Mouse (Mus musculus): ENCODE measurements around the gene Fxr1. TPM values are rescaled to one million over a fixed set of nuclear protein-coding genes. Genes with fewer than 3 reads are reported as not detected.
"Not testable (repeated sequence)": the region's sequence is repeated elsewhere in the genome, so short reads cannot be mapped to it uniquely, and the experiment has no call there.

Fxr1 gene
- total RNA-seq, 1 experiment from 2014 or later, result 169 TPM

DNA sequence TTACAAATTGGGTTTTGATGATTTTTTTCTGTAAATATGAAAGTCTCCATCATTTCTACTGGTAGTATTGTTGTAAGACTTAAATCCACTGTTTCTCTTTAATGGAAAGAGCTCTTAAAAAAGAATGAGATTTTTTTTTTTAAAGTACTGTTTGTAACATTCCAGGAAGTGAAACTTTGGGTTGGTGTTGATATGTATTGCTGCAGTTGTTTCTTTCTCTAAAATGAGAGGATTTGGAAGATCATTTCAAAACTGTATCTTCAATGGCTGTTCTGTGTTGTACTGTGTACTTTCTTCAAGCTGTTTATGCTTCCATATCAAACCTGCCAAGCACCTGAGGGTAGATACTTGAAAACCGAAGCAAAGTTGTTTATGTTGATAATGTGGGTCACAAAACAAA lies 15.1 kb downstream of the Fxr1 start:
- ATAC-seq (ENCODE audit: extremely low read depth, insufficient number of reproducible peaks, low FRiP score, poor library complexity, severe bottlenecking), result no peak

DNA sequence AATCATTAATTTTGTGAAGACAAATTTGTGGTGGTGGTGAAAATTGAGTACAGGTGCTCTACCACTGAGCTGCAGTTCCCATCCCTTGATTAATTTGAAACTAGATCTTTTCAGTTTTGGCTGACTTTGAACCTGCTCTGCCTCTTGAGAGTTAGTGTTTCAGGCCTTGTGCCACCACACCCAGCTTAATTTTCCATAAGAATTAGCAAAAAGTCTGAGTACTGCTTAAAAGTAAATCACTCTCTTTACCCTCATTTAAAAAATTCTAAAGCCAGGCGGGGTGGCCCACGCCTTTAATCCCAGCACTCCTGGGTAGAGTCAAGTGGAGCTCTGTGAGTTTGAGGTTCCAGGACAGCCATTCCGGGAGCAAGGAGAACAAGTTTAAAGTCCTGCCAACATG lies 16.0 kb downstream of the Fxr1 start:
- ATAC-seq (ENCODE audit: extremely low read depth, insufficient number of reproducible peaks, low FRiP score, poor library complexity, severe bottlenecking), result no peak

DNA sequence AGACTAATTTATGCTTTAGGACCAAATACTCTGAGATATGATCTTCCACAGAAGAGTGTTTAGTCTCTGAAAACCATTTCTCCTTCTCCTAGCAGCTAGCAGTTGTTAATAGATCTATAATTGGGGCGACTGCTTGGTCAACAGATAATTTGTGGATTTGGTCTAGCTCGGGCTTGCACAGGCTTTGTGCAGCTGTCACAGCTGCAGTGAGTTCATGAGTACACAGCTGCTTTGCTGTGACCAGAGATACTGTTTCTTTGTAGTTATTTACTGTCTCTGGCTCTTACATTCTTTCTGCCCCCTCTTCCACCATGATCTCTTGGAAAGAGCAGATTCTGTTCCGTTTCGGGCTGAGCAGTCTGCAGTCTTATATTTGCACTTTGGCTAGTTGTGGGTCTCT lies 22.2 kb downstream of the Fxr1 start:
- ATAC-seq (ENCODE audit: extremely low read depth, insufficient number of reproducible peaks, low FRiP score, poor library complexity, severe bottlenecking), result no peak

DNA sequence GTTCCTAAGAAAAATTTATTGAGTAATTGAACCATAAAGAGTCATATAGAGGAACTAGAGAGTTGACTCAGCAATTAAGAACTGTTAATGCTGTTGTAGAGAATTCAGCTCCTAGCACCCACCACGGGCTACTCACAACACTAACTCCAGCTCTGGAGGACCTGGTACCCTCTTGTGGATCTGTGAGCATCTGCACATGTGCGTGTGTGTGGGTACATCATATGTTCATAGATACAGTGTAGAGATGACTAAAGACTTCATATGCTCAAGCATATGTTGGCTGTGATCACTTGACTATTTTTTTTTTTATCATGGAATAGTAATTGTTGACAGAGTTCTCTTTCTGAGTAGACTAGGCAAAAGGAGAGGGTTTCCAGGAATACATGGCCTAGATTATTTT lies 42.6 kb downstream of the Fxr1 start:
- ATAC-seq (ENCODE audit: extremely low read depth, insufficient number of reproducible peaks, low FRiP score, poor library complexity, severe bottlenecking), result no peak

DNA sequence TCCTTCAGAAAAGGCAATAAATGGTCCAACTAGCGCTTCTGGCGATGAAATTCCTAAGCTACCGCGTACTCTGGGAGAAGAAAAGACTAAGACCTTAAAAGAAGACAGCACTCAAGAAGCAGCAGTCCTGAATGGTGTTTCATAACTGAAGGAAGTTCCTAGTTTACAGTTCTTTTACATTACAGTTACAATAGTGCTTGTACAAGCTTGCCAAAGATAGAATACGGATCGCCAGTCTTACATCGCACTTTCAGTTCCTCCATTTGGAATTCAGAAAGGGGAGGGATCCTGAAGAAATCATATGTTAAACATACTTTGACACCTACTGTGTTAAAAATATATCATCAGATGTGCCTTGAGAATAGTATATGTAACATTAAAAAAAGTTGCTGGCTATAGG lies 49.2 kb downstream of the Fxr1 start:
- ATAC-seq (ENCODE audit: extremely low read depth, insufficient number of reproducible peaks, low FRiP score, poor library complexity, severe bottlenecking), result not testable (repeated sequence)

DNA sequence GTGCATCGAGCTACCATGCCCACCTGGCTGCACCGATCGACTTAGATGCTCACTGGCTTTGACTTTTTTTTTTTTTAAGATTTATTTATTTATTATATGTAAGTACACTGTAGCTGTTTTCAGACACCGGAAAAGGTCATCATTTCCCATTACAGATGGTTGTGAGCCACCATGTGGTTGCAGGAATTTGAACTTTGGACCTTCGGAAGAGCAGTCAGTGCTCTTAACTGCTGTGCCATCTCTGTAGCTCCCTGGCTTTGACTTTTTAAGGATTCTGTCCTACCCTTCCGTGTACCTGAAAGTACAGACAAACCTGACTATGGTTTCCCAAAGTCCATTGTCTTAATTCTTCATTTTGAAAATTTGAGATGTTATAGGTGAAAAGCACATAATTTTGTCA lies 53.0 kb downstream of the Fxr1 start:
- ATAC-seq (ENCODE audit: extremely low read depth, insufficient number of reproducible peaks, low FRiP score, poor library complexity, severe bottlenecking), result no peak

DNA sequence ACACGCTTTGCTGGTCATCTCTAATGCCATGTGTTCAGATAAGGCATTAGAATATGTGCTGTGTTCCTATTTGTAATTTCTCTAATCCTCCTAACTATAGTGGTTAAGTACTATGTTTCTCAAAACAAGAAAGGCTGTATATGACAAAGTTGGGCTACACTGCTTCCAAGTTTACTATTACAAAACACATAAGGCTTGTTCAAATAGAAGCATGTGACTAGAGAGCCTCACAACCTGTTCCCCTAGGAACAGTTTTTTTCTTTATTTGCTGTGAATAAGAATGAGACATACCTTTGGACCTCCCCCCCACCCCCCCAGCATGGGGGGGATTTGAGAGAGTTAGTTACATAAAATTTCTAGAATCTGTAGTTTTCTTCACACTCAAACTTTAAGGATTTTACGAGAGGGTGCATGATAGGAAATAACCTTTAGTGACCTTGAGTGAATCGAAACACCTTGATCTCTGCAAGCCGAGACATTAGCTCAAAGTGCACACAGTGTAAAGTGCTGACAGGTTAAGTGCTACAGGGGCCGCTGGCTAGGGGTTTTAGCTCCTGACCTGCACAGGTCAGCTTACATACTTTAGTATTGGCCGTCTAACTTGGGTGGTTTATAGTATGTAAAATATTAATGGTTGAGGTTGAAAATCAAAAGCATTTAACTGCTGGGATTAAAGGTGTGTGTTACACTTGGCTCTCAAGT lies 56.5 kb downstream of the Fxr1 start:
- no peak for ATAC-seq (ENCODE audit: extremely low read depth, insufficient number of reproducible peaks, low FRiP score, poor library complexity, severe bottlenecking)

DNA sequence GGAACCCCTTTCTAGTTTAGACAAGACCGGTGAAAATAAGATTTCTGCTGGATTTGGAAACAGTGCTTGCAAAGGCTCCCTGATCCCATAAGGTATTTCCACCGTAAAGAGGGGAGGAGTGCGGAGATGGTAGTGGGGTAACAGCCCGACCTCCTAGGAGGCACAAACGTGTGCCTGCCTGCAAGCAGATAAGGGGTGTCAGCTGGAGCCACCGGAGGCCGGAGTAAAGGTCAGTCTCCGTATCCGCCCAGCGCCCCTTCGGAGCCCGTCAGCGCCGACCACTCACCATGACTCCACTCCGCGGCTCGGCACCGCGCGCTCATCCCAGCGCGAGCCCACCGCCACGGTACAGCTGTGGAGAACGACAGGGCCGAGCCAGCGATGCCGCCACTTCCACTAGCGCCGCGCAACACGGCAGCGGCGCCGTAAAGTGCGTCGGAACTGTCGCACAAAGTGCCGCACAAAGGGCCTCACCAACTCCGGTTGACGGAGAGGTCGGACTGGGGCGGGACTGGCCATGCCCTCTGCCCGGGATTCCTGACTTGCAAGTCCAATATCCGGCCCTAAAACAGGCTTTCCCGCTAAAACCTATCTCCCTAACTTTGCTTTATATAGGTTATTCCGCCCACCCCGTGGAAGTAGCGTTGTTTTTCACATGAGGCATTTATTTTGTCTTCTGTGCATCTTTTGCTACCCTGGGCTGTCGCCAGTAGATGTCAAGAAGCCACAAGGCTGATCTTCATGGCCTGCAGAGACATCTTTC lies 61.3 kb downstream of the Fxr1 start, which contains the start of gene Dnajc19:
Gene Dnajc19, minus strand, starts transcription at position 422 of the 763 bp plus-strand sequence.
- peak; percentile 93 for ATAC-seq (ENCODE audit: extremely low read depth, insufficient number of reproducible peaks, low FRiP score, poor library complexity, severe bottlenecking)

DNA sequence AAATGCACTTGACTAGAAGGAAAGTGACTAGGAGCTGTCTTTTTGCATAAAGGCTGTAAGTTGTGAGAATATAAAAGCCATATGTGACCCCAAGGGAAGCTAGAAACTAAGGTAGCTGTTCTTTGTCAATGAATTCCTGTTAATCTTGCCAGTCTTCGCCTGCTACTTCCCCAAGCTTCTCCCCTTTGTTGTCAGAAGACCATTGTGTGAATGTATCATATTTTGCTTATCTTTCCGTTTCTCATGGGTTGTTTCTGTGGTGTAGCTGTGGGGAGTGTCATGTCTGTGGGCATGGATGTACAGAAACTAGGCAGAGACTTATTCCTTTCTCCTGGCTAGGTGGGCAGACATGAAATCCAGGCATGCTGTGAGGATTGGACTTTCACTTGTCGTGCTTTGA lies 62.2 kb downstream of the Fxr1 start:
- ATAC-seq (ENCODE audit: extremely low read depth, insufficient number of reproducible peaks, low FRiP score, poor library complexity, severe bottlenecking), result no peak

DNA sequence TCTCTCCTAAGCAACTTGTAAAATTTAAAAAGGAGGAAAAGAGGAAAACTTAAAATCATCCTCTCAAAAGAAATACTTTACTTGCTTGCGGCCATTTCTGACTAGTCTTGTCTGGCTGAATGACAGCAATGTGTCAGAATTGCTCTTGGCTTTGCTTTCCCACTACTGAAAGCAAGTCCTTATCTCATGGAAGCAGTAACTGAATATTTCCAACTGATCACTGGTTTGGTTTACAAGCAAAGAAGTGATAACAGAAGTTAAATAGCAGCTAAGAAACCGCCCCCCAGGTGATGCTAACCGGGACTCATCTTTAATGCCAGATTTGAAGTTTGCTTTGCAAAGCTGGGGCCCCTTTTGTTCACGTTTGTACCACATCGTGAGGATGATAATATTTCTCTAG lies 63.9 kb downstream of the Fxr1 start:
- no peak for ATAC-seq (ENCODE audit: extremely low read depth, insufficient number of reproducible peaks, low FRiP score, poor library complexity, severe bottlenecking)

DNA sequence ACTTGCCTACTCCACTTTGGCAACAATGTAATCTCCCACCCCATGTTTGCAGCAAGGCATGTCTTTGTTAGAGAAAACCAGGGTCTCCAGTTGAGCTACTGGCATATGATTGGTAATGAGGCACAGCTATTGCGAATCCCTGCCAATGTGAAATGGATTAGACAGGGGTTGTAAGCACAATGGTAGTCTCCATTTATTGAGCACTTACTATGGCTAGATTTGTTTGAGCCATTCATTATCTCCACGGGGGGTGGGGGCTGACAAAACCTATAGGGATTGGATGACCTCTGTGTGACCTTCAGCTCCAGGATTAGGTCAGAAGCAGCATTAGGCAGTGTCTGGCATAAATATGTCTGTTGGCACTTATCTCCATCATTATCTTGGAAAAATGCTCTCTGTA lies 83.1 kb downstream of the Fxr1 start:
- no peak for ATAC-seq (ENCODE audit: extremely low read depth, insufficient number of reproducible peaks, low FRiP score, poor library complexity, severe bottlenecking)

DNA sequence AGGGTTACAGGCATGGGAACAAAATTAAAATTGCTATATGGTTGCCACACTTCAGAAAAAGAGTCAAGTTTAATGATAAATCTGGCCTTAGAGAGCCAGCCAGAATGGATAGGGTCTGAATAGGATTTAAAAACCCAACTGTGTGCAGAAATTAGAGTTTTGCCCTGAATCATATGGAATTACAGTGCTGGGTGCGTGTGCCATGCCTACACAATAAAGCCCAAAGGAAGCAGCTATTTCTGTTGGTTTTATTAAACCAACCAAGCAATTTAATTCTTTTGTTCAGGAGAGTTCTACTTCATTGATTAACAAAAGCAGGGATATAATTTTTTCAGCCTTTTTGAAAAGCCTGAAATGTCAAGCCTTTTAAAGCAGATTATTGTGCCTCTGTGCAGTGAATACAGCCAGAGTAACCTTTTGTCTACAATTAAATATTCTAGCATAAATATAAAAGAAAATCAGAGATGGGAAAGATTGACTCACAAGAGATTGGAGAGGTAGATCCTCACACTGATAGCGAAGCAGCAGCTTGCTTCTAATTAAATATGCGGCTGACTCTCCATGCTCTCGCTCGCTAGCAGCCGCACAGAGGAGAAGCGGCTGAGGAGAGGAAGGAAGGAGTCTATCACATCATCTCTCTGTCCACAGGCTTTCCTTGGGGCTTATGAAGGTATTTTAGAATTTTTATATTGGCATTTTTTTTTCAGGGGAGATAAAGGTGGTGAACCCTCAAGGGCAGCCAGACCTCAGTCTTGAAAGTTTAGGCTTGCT lies 84.3 kb downstream of the Fxr1 start:
- no peak for ATAC-seq (ENCODE audit: extremely low read depth, insufficient number of reproducible peaks, low FRiP score, poor library complexity, severe bottlenecking)

DNA sequence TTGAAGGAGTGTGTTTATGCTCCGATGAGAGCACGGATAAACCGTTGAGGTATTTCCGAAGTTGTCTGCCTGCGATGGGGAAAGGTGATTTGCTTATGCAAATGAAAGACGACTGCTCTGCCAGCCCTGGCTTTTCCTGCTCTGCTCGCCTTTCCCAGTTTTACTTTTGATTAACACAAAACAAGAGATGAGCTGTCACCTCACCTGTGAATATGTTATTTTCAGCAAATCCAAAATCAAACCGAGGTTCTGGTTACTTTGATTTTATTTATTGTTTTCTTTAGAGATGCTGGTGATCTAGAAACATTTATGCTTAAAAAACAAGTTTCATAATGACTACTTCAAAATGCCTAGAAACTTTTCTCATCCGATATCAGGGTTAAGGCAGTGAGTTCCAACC lies 86.7 kb downstream of the Fxr1 start:
- ATAC-seq (ENCODE audit: extremely low read depth, insufficient number of reproducible peaks, low FRiP score, poor library complexity, severe bottlenecking), result no peak

DNA sequence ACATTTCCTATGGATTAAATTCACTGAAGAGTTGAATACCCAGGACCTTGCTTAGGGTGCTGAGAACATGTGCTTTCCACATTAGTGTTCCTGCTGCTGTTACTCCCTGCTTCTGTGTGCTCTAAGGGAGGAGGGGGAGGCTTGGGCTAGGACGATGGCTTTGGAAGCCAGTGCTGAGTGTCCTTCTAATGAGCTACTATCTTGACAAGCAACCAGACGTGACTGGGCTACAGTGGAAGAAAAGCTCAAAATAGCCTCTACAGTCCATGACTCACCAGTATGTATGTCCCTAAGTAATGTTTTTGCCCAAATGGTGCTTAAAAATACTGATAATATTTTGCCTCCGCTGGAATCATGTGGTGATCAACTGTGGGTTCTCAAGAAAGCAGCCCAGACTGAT lies 87.9 kb downstream of the Fxr1 start:
- no peak for ATAC-seq (ENCODE audit: extremely low read depth, insufficient number of reproducible peaks, low FRiP score, poor library complexity, severe bottlenecking)

DNA sequence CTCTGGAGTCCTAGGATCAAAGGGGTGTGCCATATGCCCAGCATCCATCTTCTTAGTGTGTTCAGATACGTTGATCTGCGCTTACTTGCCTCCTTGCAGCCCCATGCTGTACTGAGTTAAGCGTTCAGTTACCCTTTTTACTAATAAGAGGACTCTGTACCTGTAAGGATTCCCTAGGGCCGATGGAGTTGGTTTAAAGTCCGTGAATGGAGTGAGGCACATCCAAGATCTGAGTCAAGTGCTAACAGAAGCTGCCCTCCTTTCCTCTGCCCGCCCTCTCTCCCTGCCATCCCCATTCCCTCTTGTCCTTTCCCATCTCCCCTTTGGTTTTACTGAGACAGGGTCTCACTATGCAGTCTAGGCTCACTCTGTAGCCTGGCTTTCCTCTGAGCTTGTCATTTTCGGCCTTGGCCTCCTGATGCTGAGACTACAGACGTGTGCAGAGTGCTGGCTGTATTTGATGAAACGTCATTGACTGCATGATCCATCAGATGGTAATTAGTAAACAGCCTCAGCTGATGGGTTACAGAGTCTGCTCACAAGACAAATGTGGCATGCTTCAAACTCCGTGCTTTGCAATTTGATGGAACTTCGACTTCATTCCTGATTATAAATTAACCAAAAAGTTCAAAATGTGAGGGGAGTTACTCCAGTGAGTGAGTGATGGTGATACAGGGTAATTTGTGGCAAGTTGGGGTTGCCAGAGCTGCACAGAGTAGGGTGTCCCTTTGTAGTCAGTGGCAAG lies 92.4 kb downstream of the Fxr1 start:
- no peak for ATAC-seq (ENCODE audit: extremely low read depth, insufficient number of reproducible peaks, low FRiP score, poor library complexity, severe bottlenecking)

DNA sequence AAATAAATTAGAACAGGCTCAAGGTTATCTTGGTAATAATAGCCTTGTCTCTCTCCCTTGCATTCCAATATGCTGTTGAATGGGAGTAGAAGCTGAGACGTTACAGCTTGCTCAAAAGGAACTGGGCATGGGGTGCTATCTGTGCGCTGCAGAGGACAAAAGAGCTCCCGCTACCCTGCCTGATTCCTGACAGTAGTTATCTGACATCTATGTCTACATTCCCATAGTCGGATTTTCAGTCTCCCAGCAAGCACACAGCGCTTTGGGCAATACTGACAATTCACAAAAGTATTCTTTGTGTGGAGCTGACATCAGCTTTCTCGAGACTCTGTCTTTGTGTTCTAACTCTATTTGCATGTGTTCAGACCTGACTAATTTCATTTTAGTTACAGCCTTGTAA lies 96.1 kb downstream of the Fxr1 start:
- ATAC-seq (ENCODE audit: extremely low read depth, insufficient number of reproducible peaks, low FRiP score, poor library complexity, severe bottlenecking), result no peak

DNA sequence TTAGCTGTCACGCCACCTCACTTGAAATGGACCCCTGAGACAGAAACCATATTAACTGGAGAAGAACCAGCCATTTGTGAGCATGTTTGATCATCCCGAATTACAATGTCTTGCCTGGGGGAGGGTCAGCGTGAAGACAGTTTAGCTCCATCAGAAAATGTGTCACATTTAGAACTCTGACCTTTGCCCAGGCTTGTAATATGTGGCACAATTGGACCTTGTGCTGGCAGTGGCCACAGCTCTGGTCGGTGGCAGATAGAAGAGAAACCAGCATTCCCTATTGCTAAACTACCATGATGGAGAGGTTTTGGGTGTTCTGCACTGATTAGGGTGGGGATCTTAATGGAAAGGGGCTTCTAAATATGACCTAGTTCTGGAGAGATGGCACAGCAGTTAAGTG lies 100.1 kb downstream of the Fxr1 start:
- ATAC-seq (ENCODE audit: extremely low read depth, insufficient number of reproducible peaks, low FRiP score, poor library complexity, severe bottlenecking), result no peak

All from neutrophil, adult 5-6 weeks (primary cell).